Mouse (Mus musculus): ENCODE measurements around the gene Rab3c.

Gene Rab3c

GRCm38 (mm10) chr13:110018941-110019743 is 261.7 kb downstream of the Rab3c start:
- DNase-seq (ENCODE audit: low spot score), result peak; percentile 11

GRCm38 (mm10) chr13:110018431-110018901 is 262.3 kb downstream of the Rab3c start:
- peak; percentile 76 for DNase-seq (ENCODE audit: low spot score)

GRCm38 (mm10) chr13:110012029-110012428 is 268.8 kb downstream of the Rab3c start:
- DNase-seq (ENCODE audit: low spot score), result no peak

- no peak for DNase-seq (ENCODE audit: low spot score)
Observed at GRCm38 (mm10) chr13:110010876-110011275, 269.9 kb downstream of the Rab3c start.

- DNase-seq (ENCODE audit: low spot score), result no peak
Observed at GRCm38 (mm10) chr13:110008539-110008938, 272.3 kb downstream of the Rab3c start.

GRCm38 (mm10) chr13:110006106-110006781 is 274.6 kb downstream of the Rab3c start:
- no peak for DNase-seq (ENCODE audit: low spot score)
